In the genomic region with DNA sequence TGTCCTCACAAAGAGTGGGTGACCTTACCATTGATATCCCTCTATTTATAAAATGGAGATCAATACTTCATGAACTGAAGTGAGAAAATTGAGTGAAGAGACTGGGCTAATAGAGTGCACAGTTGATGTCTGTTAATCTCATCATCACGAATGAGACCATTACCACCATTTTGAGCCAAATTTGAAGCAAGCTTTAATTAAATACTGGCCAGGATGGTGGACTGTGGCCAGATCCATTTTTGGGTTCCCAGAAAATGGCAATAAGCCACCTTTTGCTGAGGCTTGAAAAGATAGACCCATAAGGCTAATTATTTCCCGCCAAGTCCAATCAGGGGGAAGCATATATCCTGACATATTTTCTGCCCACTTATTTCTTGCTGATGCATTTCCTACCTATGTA, we compare ENCODE assay signal across 21 mouse cellular contexts.
"Had no signal": no experiment of that assay in that cellular context is flagged by ENCODE, and none has a peak within 500 bp of the region (broad histone marks: within the 10 kb centered on the region; RNA-seq: fewer than 3 reads in every experiment).

No protein-coding gene starts in this region.

- H3K9ac ChIP-seq: limb, embryonic 12.5 days; liver, embryonic 12.5 days; liver, embryonic 15.5 days; lung, embryonic 15.5 days; midbrain, embryonic 15.5 days had no signal

- H3K27me3 ChIP-seq: limb, embryonic 12.5 days; liver, embryonic 12.5 days; liver, embryonic 15.5 days; lung, embryonic 15.5 days; midbrain, embryonic 15.5 days had no signal

- H3K4me1 ChIP-seq: limb, embryonic 12.5 days; liver, embryonic 12.5 days; liver, embryonic 15.5 days; lung, embryonic 15.5 days; midbrain, embryonic 15.5 days had no signal

- ATAC-seq: liver, embryonic 12.5 days; midbrain, embryonic 15.5 days had no signal

- H3K36me3 ChIP-seq: limb, embryonic 12.5 days; liver, embryonic 12.5 days; liver, embryonic 15.5 days; lung, embryonic 15.5 days; midbrain, embryonic 15.5 days had no signal

- DNase-seq: kidney, adult 18-20 months; kidney, adult 9 months; kidney, postnatal 4 days; liver; lung, adult 18-20 months; lung, postnatal 14 days; lung, postnatal 4 days; right cerebral cortex, adult 18-20 months; right cerebral cortex, postnatal 14 days; right cerebral cortex, postnatal 4 days; thymus, adult 2 months; thymus, postnatal 14 days; thymus, postnatal 4 days had no signal

- H3K4me3 ChIP-seq: limb, embryonic 12.5 days; liver, embryonic 12.5 days; liver, embryonic 15.5 days; lung, embryonic 15.5 days; midbrain, embryonic 15.5 days; myocyte had no signal

- H3K9me3 ChIP-seq: limb, embryonic 12.5 days; liver, embryonic 12.5 days; liver, embryonic 15.5 days; lung, embryonic 15.5 days; midbrain, embryonic 15.5 days had no signal

- H3K4me2 ChIP-seq: limb, embryonic 12.5 days; liver, embryonic 12.5 days; liver, embryonic 15.5 days; lung, embryonic 15.5 days; midbrain, embryonic 11.5 days; midbrain, embryonic 15.5 days had no signal

- H3K27ac ChIP-seq: limb, embryonic 12.5 days; liver, embryonic 12.5 days; liver, embryonic 15.5 days; lung, embryonic 15.5 days; midbrain, embryonic 15.5 days; stomach, postnatal 0 days had no signal
